Mouse (Mus musculus) inflammation-experienced regulatory T-cells, adult 16 weeks (primary cell): ENCODE results near the gene Rcc1l. TPM values are rescaled to one million over a fixed set of nuclear protein-coding genes. Genes with fewer than 3 reads are reported as not detected.

ENCODE experiments used
- polyA plus RNA-seq: library from polyadenylated mRNA; unstranded; fragments of 100-300 nt; shearing (Covaris generic); gene quantifications from one replicate; pipeline ENCODE4 v1.2.1, GENCODE M21; 2017

Gene Rcc1l
- 2.1 TPM for polyA plus RNA-seq

GRCm38 (mm10) chr5:134176169-134176881 is at the start of gene Rcc1l:
TSS of gene Rcc1l (minus strand) at chr5:134176774.

GRCm38 (mm10) chr5:134183880-134184808 is 7.6 kb upstream of the Rcc1l start, which contains the start of gene Gtf2ird2:
TSS of gene Gtf2ird2 (plus strand) at chr5:134184019.

GRCm38 (mm10) chr5:134099496-134100211 is 76.9 kb downstream of the Rcc1l start, which contains the start of gene Castor2:
TSS of gene Castor2 (plus strand) at chr5:134099711.

Other genes starting within 250 kb of the Rcc1l start
- 13.4 TPM for gene Castor2, start 77.1 kb downstream of the Rcc1l start, polyA plus RNA-seq
- gene Gtf2ird2, start 7.2 kb upstream of the Rcc1l start, polyA plus RNA-seq: 8.6 TPM
- 8.4 TPM for gene Ncf1, start 52.9 kb upstream of the Rcc1l start, polyA plus RNA-seq
- 102 TPM for gene Gtf2i, start 138.0 kb upstream of the Rcc1l start, polyA plus RNA-seq